Mouse (Mus musculus): ENCODE results near the gene Podxl. TPM values are rescaled to one million over a fixed set of nuclear protein-coding genes. Genes with fewer than 3 reads are reported as not detected.
"Not testable (repeated sequence)": the region's sequence is repeated elsewhere in the genome, so short reads cannot be mapped to it uniquely, and the experiment has no call there.

The Podxl gene
- polyA plus RNA-seq, 3 experiments from 2014 or later = 0.06 to 0.38 (median 0.11) TPM

- no peak for ATAC-seq
Observed at GRCm38 (mm10) chr6:31567200-31567599, 3.4 kb upstream of the Podxl start.

- no peak for ATAC-seq
Observed at GRCm38 (mm10) chr6:31564901-31565391, 1.2 kb upstream of the Podxl start.

- ATAC-seq = no peak
Observed at GRCm38 (mm10) chr6:31564182-31564531, 376 bp upstream of the Podxl start.

- no peak for ATAC-seq
Observed at GRCm38 (mm10) chr6:31562371-31563080, 1.3 kb downstream of the Podxl start.

GRCm38 (mm10) chr6:31561948-31562347, 1.8 kb downstream of the Podxl start:
- not testable (repeated sequence) for ATAC-seq

GRCm38 (mm10) chr6:31560138-31560959, 3.4 kb downstream of the Podxl start:
- no peak for ATAC-seq

- ATAC-seq = no peak
Observed at GRCm38 (mm10) chr6:31556460-31557100, 7.2 kb downstream of the Podxl start.

- no peak for ATAC-seq
Observed at GRCm38 (mm10) chr6:31550876-31551532, 12.8 kb downstream of the Podxl start.

GRCm38 (mm10) chr6:31549361-31550051, 14.3 kb downstream of the Podxl start:
- ATAC-seq = no peak

GRCm38 (mm10) chr6:31544318-31544717, 19.5 kb downstream of the Podxl start:
- no peak for ATAC-seq

- ATAC-seq = no peak
Observed at GRCm38 (mm10) chr6:31540018-31540417, 23.8 kb downstream of the Podxl start.

GRCm38 (mm10) chr6:31538112-31538511, 25.7 kb downstream of the Podxl start:
- no peak for ATAC-seq

GRCm38 (mm10) chr6:31537193-31537592, 26.6 kb downstream of the Podxl start:
- ATAC-seq = no peak

GRCm38 (mm10) chr6:31534705-31535104, 29.1 kb downstream of the Podxl start:
- ATAC-seq = no peak

GRCm38 (mm10) chr6:31531880-31532279, 31.9 kb downstream of the Podxl start:
- no peak for ATAC-seq

GRCm38 (mm10) chr6:31528339-31528738, 35.4 kb downstream of the Podxl start:
- no peak for ATAC-seq

GRCm38 (mm10) chr6:31527897-31528296, 35.9 kb downstream of the Podxl start:
- no peak for ATAC-seq

GRCm38 (mm10) chr6:31526929-31527328, 36.9 kb downstream of the Podxl start:
- ATAC-seq = no peak

- ATAC-seq = no peak
Observed at GRCm38 (mm10) chr6:31525231-31525900, 38.4 kb downstream of the Podxl start.

GRCm38 (mm10) chr6:31524647-31525046, 39.1 kb downstream of the Podxl start:
- ATAC-seq = no peak

GRCm38 (mm10) chr6:31524121-31524520, 39.7 kb downstream of the Podxl start:
- ATAC-seq = no peak

- ATAC-seq = no peak
Observed at GRCm38 (mm10) chr6:31523657-31524056, 40.1 kb downstream of the Podxl start.
